23 mouse cellular contexts compared by ENCODE assay signal in the genomic region with DNA sequence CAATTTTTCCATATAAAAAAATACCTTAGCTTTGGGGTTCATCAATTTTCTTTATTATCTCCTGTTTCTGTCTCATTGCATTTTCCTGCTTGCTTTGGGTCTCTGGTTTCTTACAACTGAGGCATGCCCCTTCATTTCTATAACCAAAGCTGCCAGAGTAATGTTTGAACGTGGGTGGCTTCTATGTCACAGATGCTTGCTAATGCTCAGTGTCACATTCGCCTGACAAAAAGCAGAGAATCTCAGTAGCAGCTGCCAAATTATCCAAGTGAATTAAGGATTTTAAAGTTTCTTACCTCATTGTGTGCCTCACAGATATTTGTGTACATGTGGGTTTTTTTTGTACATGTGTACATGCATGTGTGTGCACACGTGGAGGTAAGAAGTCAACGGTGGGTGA.
DNase-seq lines count a peak whose midpoint lies in the region; TF ChIP-seq lines count a peak whose summit lies in the region.
"Had no signal": no experiment of that assay in that cellular context is flagged by ENCODE, and none has a peak within 500 bp of the region (broad histone marks: within the 10 kb centered on the region; RNA-seq: fewer than 3 reads in every experiment).

No protein-coding gene starts in this region.

- H3K27ac ChIP-seq in heart, embryonic 10.5 days: no peak overlapping the region
- peak overlapping the region; percentile 77 for H3K27ac ChIP-seq in layer of hippocampus, adult 2 months
- no peak overlapping the region for H3K27ac ChIP-seq in left cerebral cortex, adult 2 months
- H3K27ac ChIP-seq: embryonic facial prominence, embryonic 13.5 days; embryonic facial prominence, embryonic 15.5 days; forebrain, embryonic 10.5 days; forebrain, embryonic 12.5 days had no signal

- intact Hi-C loops in left cerebral cortex, postnatal 14 days (cut with DNase I): no loop called here
- intact Hi-C loops in left cerebral cortex, adult 2 months (cut with DNase I): no loop called here

- H3K27me3 ChIP-seq in heart, embryonic 10.5 days (ENCODE audit: insufficient read depth, poor library complexity, severe bottlenecking): no peaks in the 10 kb centered on the region
- H3K27me3 ChIP-seq: embryonic facial prominence, embryonic 13.5 days; embryonic facial prominence, embryonic 15.5 days; forebrain, embryonic 12.5 days had no signal

- H3K4me1 ChIP-seq in heart, embryonic 10.5 days: no peaks in the 10 kb centered on the region
- H3K4me1 ChIP-seq: forebrain, embryonic 10.5 days; forebrain, embryonic 12.5 days had no signal

- no peaks in the 10 kb centered on the region for H3K9me3 ChIP-seq in heart, embryonic 10.5 days
- H3K9me3 ChIP-seq: embryonic facial prominence, embryonic 13.5 days; embryonic facial prominence, embryonic 15.5 days; forebrain, embryonic 10.5 days; forebrain, embryonic 12.5 days had no signal

- 79% methylated on average over 4 of the region's 4 CpGs for WGBS in heart, embryonic 10.5 days

- no peak for TF ChIP-seq CTCF in layer of hippocampus, adult 2 months (conservative IDR thresholded peaks at IDR 0.05)
- TF ChIP-seq CTCF in left cerebral cortex, adult 2 months (IDR thresholded peaks at IDR 0.05): no peak

- no peaks in the 10 kb centered on the region for H3K36me3 ChIP-seq in heart, embryonic 10.5 days
- H3K36me3 ChIP-seq: embryonic facial prominence, embryonic 13.5 days; embryonic facial prominence, embryonic 15.5 days; forebrain, embryonic 10.5 days; forebrain, embryonic 12.5 days had no signal

- peak; percentile 36 for DNase-seq in heart, adult 11 months
- no peak for DNase-seq in heart, embryonic 10.5 days (ENCODE audit: low spot score)
- DNase-seq in layer of hippocampus, adult 2 months (ENCODE audit: low spot score in 2 of 2): peak in 1 of 2 experiments; percentile 63
- DNase-seq in layer of hippocampus, adult 8-10 months (ENCODE audit: low spot score in 2 of 2): no peak
- DNase-seq in left cerebral cortex, postnatal 14 days (ENCODE audit: low spot score in 2 of 2): peak; percentile 30 to 66
- no peak for DNase-seq in left cerebral cortex, adult 2 months (ENCODE audit: extremely low spot score in 1 of 2, low spot score in 2 of 2)
- peak; percentile 45 for DNase-seq in brain, adult 2 months (ENCODE audit: low read depth, low spot score)
- DNase-seq in adrenal gland, postnatal 4 days (ENCODE audit: low spot score in 2 of 2): no peak
- DNase-seq: adrenal gland, adult 2 months; adrenal gland, postnatal 10 days; adrenal gland, postnatal 25 days; cerebellum, adult 11 months; cerebellum, adult 18-20 months; cerebellum, adult 8-10 months; cerebellum, adult 9-11 months; cerebellum, postnatal 14 days; cerebellum, postnatal 36 days; embryo, embryonic 11 days had no signal

- H3K4me3 ChIP-seq in heart, embryonic 10.5 days: no peak overlapping the region
- no peak overlapping the region for H3K4me3 ChIP-seq in layer of hippocampus, adult 2 months
- no peak overlapping the region for H3K4me3 ChIP-seq in left cerebral cortex, adult 2 months
- H3K4me3 ChIP-seq: embryonic facial prominence, embryonic 13.5 days; embryonic facial prominence, embryonic 15.5 days; erythroblast, embryonic 14.5 days; forebrain, embryonic 10.5 days; forebrain, embryonic 12.5 days had no signal

Comparison
In these comparisons a context has a peak if more than half of its experiments do, and no peak if none do; other contexts are left out.
1. DNase-seq: peak in heart, adult 11 months (single experiment), left cerebral cortex, postnatal 14 days (2 of 2) and brain, adult 2 months (single experiment); none in heart, embryonic 10.5 days (single experiment), layer of hippocampus, adult 8-10 months (0 of 2), left cerebral cortex, adult 2 months (0 of 2) and adrenal gland, postnatal 4 days (0 of 2).